Mouse (Mus musculus) CD4-positive, CD25-positive, alpha-beta regulatory T cell, adult 4 months (primary cell): Measurements from ENCODE around the gene Alox12. TPM values are rescaled to one million over a fixed set of nuclear protein-coding genes. Genes with fewer than 3 reads are reported as not detected.

ENCODE experiments used
- ATAC-seq: one replicate; pipeline ENCODE4 v1.8.0; 2017
- polyA plus RNA-seq, 2 experiments: library from polyadenylated mRNA; unstranded; fragments of 100-300 nt; shearing (Covaris generic); gene quantifications; one replicate each; pipeline ENCODE4 v1.2.1; 2017

Gene Alox12
- polyA plus RNA-seq, 2 experiments from 2014 or later = 0.31 TPM; not detected in 1

GRCm38 (mm10) chr11:70239541-70240279 is 15.4 kb downstream of the Alox12 start, which contains the start of the genes Gm21988 and Rnasek:
TSS of gene Gm21988 (minus strand) at chr11:70239830.
TSS of gene Rnasek (minus strand) at chr11:70239842.
- peak; percentile 69 for ATAC-seq

GRCm38 (mm10) chr11:70238591-70239440 is 16.3 kb downstream of the Alox12 start:
- ATAC-seq = no peak

GRCm38 (mm10) chr11:70237457-70238167 is 17.5 kb downstream of the Alox12 start, which contains the start of gene 0610010K14Rik:
TSS of gene 0610010K14Rik (minus strand) at chr11:70237914.
- ATAC-seq = peak; percentile 90

GRCm38 (mm10) chr11:70236717-70237116 is 18.4 kb downstream of the Alox12 start:
- ATAC-seq = no peak

- no peak for ATAC-seq
Observed at GRCm38 (mm10) chr11:70235254-70235900, 19.8 kb downstream of the Alox12 start.

GRCm38 (mm10) chr11:70234497-70234896 is 20.7 kb downstream of the Alox12 start:
- no peak for ATAC-seq

GRCm38 (mm10) chr11:70234037-70234436 is 21.1 kb downstream of the Alox12 start:
- no peak for ATAC-seq

GRCm38 (mm10) chr11:70233016-70233415 is 22.1 kb downstream of the Alox12 start:
- no peak for ATAC-seq

- ATAC-seq = no peak
Observed at GRCm38 (mm10) chr11:70232546-70232945, 22.6 kb downstream of the Alox12 start.

GRCm38 (mm10) chr11:70230239-70230727 is 24.9 kb downstream of the Alox12 start:
- ATAC-seq = peak; percentile 73

GRCm38 (mm10) chr11:70229260-70230010 is 25.7 kb downstream of the Alox12 start, which contains the start of gene Bcl6b:
TSS of gene Bcl6b (minus strand) at chr11:70229798.
- ATAC-seq = peak; percentile 15

- ATAC-seq = peak; percentile 80
Observed at GRCm38 (mm10) chr11:70228828-70229227, 26.3 kb downstream of the Alox12 start.

- ATAC-seq = no peak
Observed at GRCm38 (mm10) chr11:70227661-70228245, 27.4 kb downstream of the Alox12 start.

- ATAC-seq = no peak
Observed at GRCm38 (mm10) chr11:70227126-70227525, 28.0 kb downstream of the Alox12 start.

GRCm38 (mm10) chr11:70226602-70226890 is 28.6 kb downstream of the Alox12 start:
- ATAC-seq = no peak

GRCm38 (mm10) chr11:70225798-70226601 is 29.2 kb downstream of the Alox12 start:
- no peak for ATAC-seq

- no peak for ATAC-seq
Observed at GRCm38 (mm10) chr11:70223724-70224123, 31.4 kb downstream of the Alox12 start.

GRCm38 (mm10) chr11:70221603-70222500 is 33.3 kb downstream of the Alox12 start:
- no peak for ATAC-seq
